Comparison of ENCODE assay signal across 32 mouse cellular contexts in genomic region chr6:127129659-127130058, GRCm38 (mm10). TPM values are rescaled to one million over a fixed set of nuclear protein-coding genes. Genes with fewer than 3 reads are reported as not detected.
"Had no signal": no experiment of that assay in that cellular context is flagged by ENCODE, and none has a peak within 500 bp of the region (broad histone marks: within the 10 kb centered on the region; RNA-seq: fewer than 3 reads in every experiment).

No protein-coding gene starts in this region.

- H3K27ac ChIP-seq: heart, embryonic 10.5 days; hindbrain, embryonic 10.5 days; hindbrain, embryonic 12.5 days; hindbrain, embryonic 14.5 days; intestine, embryonic 15.5 days; layer of hippocampus, adult 2 months; limb, embryonic 10.5 days; limb, embryonic 12.5 days; liver, embryonic 13.5 days had no signal

- H3K27me3 ChIP-seq: heart, embryonic 12.5 days; hindbrain, embryonic 12.5 days; intestine, embryonic 15.5 days; limb, embryonic 12.5 days; liver, embryonic 13.5 days had no signal

- H3K4me2 ChIP-seq: heart, embryonic 12.5 days; hindbrain, embryonic 12.5 days; hindbrain, embryonic 14.5 days; intestine, embryonic 15.5 days; limb, embryonic 12.5 days; liver, embryonic 11.5 days; liver, embryonic 13.5 days had no signal

- DNase-seq: gastrocnemius, postnatal 14 days; gastrocnemius, postnatal 36 days; heart, adult 18-20 months; heart, postnatal 10 days; heart, postnatal 4 days; kidney, adult 18-20 months; kidney, adult 8-10 months; kidney, postnatal 10 days; kidney, postnatal 25 days; kidney, postnatal 4 days; layer of hippocampus, postnatal 36 days; liver; liver, embryonic 13.5 days had no signal

- ATAC-seq: inflammation-experienced regulatory T-cells, adult 6 months; intestine, embryonic 15.5 days; intestine, postnatal 0 days had no signal

- H3K4me1 ChIP-seq: heart, embryonic 12.5 days; intestine, embryonic 15.5 days; limb, embryonic 12.5 days; liver, embryonic 13.5 days had no signal

- H3K9me3 ChIP-seq: heart, embryonic 10.5 days; heart, embryonic 12.5 days; hindbrain, embryonic 10.5 days; hindbrain, embryonic 12.5 days; intestine, embryonic 15.5 days; limb, embryonic 10.5 days; limb, embryonic 12.5 days; liver, embryonic 13.5 days had no signal

- H3K9ac ChIP-seq: heart, embryonic 12.5 days; hindbrain, embryonic 12.5 days; hindbrain, embryonic 14.5 days; intestine, embryonic 15.5 days; limb, embryonic 12.5 days; liver, embryonic 13.5 days had no signal

- H3K4me3 ChIP-seq: heart, embryonic 10.5 days; heart, embryonic 12.5 days; hindbrain, embryonic 10.5 days; hindbrain, embryonic 12.5 days; intestine, embryonic 15.5 days; layer of hippocampus, adult 2 months; limb, embryonic 10.5 days; limb, embryonic 12.5 days; liver, embryonic 13.5 days had no signal

RNA-seq across cellular contexts. Expression of gene Fgf23, which starts 57.0 kb away (rescaled TPM):
- total RNA-seq: gastrocnemius, adult 18-20 months; gastrocnemius, adult 8-10 months; gastrocnemius, postnatal 14 days; gastrocnemius, postnatal 36 days; heart, adult 18-20 months; heart, adult 8-10 months; heart, postnatal 10 days; heart, postnatal 25 days had no signal
- polyA plus RNA-seq: gonadal fat pad, adult 2 months; hindbrain, embryonic 12.5 days; intestine, embryonic 15.5 days; intestine, postnatal 0 days; kidney, embryonic 14.5 days; kidney, embryonic 16.5 days; limb, embryonic 10.5 days; liver, embryonic 13.5 days had no signal
